Mouse (Mus musculus): Measurements from ENCODE around the gene Fam117b. TPM values are rescaled to one million over a fixed set of nuclear protein-coding genes. Genes with fewer than 3 reads are reported as not detected.

Gene Fam117b
- polyA plus RNA-seq, 1 experiment from 2014 or later, result 4.0 TPM

DNA sequence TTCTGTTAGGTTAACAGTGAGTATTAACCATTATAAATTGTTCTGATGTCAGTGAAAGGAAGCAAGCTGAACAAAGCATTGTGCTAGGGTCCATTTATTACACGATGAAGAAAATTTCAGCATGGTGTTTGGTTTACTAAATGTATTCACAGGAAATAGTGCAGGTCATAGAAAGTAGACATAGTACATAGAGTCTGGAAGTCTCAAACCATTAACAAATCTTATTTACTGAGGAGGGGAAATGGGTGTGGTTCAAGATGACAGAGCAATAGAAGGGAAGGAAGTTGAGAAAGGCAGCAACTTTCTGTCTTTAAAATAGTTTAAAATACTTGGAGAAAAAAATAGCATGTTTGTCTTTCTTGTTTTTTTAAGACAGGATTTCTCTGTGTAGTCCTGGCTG is 10.4 kb downstream of the Fam117b start:
- Histone ChIP-seq H3K27me3 (ENCODE audit: control insufficient read depth, insufficient read depth, low read length) (no peaks in the 10 kb centered on the region), H3K4me1 (ENCODE audit: control insufficient read depth, insufficient read depth, low read length) (no peaks in the 10 kb centered on the region), H3K36me3 (ENCODE audit: control insufficient read depth, insufficient read depth, low read length) (no peaks in the 10 kb centered on the region), H3K27ac (ENCODE audit: low read length) (0 out of 2 replicates have a peak overlapping the region, but pooled peaks have one; percentile 16), H3K4me2 (ENCODE audit: low read depth, low read length) (no peak overlapping the region), H3K9ac (ENCODE audit: low read length) (no peak overlapping the region), H3K4me3 (replicated peaks; ENCODE audit: low read length) (no peak overlapping the region), H3K9me3 (replicated peaks; ENCODE audit: control insufficient read depth, low read length) (0 out of 2 replicates have a peak, but pooled peaks cover 3% of the 10 kb centered on the region)
- ATAC-seq (ENCODE audit: insufficient read depth, low FRiP score), result no peak
- 47% methylated on average over 1 of the region's 1 CpGs for WGBS

DNA sequence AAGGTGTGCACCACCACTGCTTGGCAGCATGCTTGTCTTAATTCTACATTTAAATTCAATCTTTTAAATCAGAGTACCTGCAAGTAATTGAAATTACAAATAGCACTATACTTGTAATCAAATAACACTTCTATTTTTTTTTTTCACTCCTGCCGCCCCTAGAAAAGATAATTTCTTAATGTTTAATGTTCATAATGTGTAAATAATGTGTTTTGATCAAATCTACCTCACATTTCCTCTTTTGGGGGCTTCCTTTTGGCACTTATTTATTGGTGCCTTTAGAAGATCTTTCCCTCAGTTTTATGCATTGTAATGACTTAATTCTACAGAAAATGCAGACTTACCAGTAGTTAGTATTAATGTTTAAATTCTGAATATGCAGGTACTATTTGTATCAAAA is 10.9 kb downstream of the Fam117b start:
- 64% methylated on average over 1 of the region's 1 CpGs for WGBS
- Histone ChIP-seq H3K36me3 (ENCODE audit: control insufficient read depth, insufficient read depth, low read length) (no peaks in the 10 kb centered on the region), H3K9me3 (replicated peaks; ENCODE audit: control insufficient read depth, low read length) (0 out of 2 replicates have a peak, but pooled peaks cover 3% of the 10 kb centered on the region), H3K27ac (ENCODE audit: low read length) (no peak overlapping the region), H3K27me3 (ENCODE audit: control insufficient read depth, insufficient read depth, low read length) (no peaks in the 10 kb centered on the region), H3K9ac (ENCODE audit: low read length) (no peak overlapping the region), H3K4me2 (ENCODE audit: low read depth, low read length) (no peak overlapping the region), H3K4me3 (replicated peaks; ENCODE audit: low read length) (no peak overlapping the region), H3K4me1 (ENCODE audit: control insufficient read depth, insufficient read depth, low read length) (no peaks in the 10 kb centered on the region)
- no peak for ATAC-seq (ENCODE audit: insufficient read depth, low FRiP score)

DNA sequence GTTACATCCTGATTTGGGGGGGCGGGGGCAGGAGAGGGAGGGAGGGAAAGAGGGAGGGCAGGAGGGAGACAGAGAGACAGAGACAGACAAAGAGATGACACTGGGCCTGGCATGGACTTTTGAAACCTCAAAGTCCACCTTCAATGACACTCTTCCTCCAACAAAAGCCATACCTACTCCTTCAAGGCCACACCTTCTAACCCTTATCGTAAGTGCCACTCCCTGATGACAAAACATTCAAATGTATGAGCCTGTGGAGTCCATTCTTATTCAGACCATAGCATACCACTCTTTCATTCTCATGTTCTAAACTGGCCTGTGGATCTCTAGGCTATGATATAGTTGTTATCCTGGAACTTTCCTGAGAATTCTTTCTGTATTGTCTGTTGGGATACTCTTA is 11.6 kb downstream of the Fam117b start:
- H3K9me3 ChIP-seq (replicated peaks; ENCODE audit: control insufficient read depth, low read length), result 0 out of 2 replicates have a peak, but pooled peaks cover 3% of the 10 kb centered on the region
- H3K9ac ChIP-seq (ENCODE audit: low read length), result no peak overlapping the region
- H3K4me1 ChIP-seq (ENCODE audit: control insufficient read depth, insufficient read depth, low read length), result no peaks in the 10 kb centered on the region
- H3K36me3 ChIP-seq (ENCODE audit: control insufficient read depth, insufficient read depth, low read length), result no peaks in the 10 kb centered on the region
- no peak overlapping the region for H3K4me3 ChIP-seq (replicated peaks; ENCODE audit: low read length)
- no peaks in the 10 kb centered on the region for H3K27me3 ChIP-seq (ENCODE audit: control insufficient read depth, insufficient read depth, low read length)
- no peak overlapping the region for H3K27ac ChIP-seq (ENCODE audit: low read length)
- ATAC-seq (ENCODE audit: insufficient read depth, low FRiP score), result no peak
- WGBS, result 90% methylated on average over 2 of the region's 2 CpGs
- no peak overlapping the region for H3K4me2 ChIP-seq (ENCODE audit: low read depth, low read length)

DNA sequence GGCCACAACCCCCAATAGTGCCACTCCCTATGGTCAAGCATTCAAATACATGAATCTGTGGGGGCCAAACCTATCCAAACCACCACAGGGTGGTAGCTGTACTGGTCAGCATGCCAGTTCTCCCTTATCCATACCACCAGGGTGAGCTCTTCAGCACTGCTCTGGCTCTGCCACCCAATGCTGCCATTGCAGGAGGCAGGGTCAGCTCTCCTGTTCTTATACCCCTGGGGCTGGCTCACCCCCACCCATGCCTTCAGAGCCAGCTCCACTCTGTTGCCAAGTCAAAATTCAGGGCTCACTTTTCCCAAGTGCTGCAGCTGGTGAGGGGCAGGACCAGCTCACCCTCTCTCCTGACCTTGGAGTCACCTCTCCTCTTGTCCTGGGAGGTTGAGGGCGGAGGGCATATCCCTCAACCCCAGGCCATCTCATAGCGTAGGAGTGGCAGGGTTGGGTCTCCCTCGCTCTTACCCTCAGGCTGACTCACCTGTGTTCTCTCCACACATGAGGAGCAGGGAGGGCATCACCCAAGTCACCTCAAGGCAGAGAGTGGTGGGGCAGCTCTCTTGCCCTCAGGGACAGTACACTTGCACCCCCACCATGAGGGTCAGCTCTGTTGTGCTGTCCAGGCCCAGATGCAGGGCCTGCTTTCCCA is 13.3 kb downstream of the Fam117b start:
- Histone ChIP-seq H3K27ac (ENCODE audit: low read length) (no peak overlapping the region), H3K36me3 (ENCODE audit: control insufficient read depth, insufficient read depth, low read length) (no peaks in the 10 kb centered on the region), H3K9me3 (replicated peaks; ENCODE audit: control insufficient read depth, low read length) (0 out of 2 replicates have a peak, but pooled peaks cover 3% of the 10 kb centered on the region), H3K4me1 (ENCODE audit: control insufficient read depth, insufficient read depth, low read length) (no peaks in the 10 kb centered on the region), H3K4me2 (ENCODE audit: low read depth, low read length) (no peak overlapping the region), H3K27me3 (ENCODE audit: control insufficient read depth, insufficient read depth, low read length) (no peaks in the 10 kb centered on the region), H3K9ac (ENCODE audit: low read length) (no peak overlapping the region), H3K4me3 (replicated peaks; ENCODE audit: low read length) (no peak overlapping the region)
- 87% methylated on average over 3 of the region's 3 CpGs for WGBS
- no peak for ATAC-seq (ENCODE audit: insufficient read depth, low FRiP score)

DNA sequence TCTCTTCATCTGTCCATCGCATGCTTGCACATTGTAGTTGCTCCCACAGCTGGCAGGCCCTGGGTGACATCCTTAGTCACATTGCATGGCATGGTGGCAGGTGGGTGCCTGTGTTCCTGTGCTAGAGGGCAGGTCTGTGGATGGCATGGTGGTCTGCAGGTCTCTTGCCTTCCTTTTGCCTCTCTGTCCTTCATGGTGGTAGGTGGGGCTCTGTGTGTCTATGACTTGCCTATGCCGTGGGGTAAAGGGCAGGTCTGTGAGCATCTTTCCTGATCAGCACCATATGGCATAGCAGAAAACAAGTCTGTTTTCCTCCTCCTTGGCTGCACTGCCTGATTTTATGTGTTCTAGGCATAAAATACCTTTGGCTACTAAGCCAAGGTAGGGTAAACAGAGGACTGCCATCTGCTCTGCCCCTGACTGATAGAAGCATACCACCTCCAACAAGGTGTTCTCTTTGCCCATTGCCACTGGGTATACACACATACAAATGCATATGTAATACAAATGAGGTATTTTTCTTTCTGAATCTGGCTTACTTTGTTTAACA is 14.4 kb downstream of the Fam117b start:
- no peaks in the 10 kb centered on the region for H3K4me1 ChIP-seq (ENCODE audit: control insufficient read depth, insufficient read depth, low read length)
- H3K27me3 ChIP-seq (ENCODE audit: control insufficient read depth, insufficient read depth, low read length), result no peaks in the 10 kb centered on the region
- no peaks in the 10 kb centered on the region for H3K36me3 ChIP-seq (ENCODE audit: control insufficient read depth, insufficient read depth, low read length)
- H3K4me3 ChIP-seq (replicated peaks; ENCODE audit: low read length), result no peak overlapping the region
- no peak overlapping the region for H3K9ac ChIP-seq (ENCODE audit: low read length)
- H3K9me3 ChIP-seq (replicated peaks; ENCODE audit: control insufficient read depth, low read length), result 0 out of 2 replicates have a peak, but pooled peaks cover 3% of the 10 kb centered on the region
- whole genome bisulfite sequencing, result 79% methylated on average over 2 of the region's 2 CpGs
- H3K27ac ChIP-seq (ENCODE audit: low read length), result no peak overlapping the region
- ATAC-seq (ENCODE audit: insufficient read depth, low FRiP score), result no peak
- no peak overlapping the region for H3K4me2 ChIP-seq (ENCODE audit: low read depth, low read length)

DNA sequence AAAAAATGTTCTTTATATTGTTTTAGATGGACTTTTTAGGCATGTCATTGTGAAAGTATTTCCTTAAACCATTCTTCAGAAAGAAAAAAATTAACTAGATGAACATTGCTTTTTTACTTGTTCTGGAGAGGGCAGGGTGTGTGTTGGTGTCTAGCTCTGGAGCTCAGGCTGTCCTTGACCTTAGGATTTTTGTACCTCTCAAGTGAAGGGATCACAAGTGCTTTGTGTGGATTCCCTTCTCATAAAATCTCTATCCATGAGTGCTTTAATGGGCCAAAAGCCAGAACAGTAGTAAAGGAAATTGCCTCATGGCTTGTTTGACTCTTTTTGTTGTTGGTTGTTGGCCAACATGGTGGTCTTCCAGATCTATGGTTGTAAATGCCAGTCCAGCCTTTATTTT is 18.1 kb downstream of the Fam117b start:
- Histone ChIP-seq H3K9ac (ENCODE audit: low read length) (no peak overlapping the region), H3K4me2 (ENCODE audit: low read depth, low read length) (no peak overlapping the region), H3K27ac (ENCODE audit: low read length) (no peak overlapping the region), H3K4me3 (replicated peaks; ENCODE audit: low read length) (no peak overlapping the region), H3K9me3 (replicated peaks; ENCODE audit: control insufficient read depth, low read length) (no peaks in the 10 kb centered on the region), H3K27me3 (ENCODE audit: control insufficient read depth, insufficient read depth, low read length) (no peaks in the 10 kb centered on the region), H3K4me1 (ENCODE audit: control insufficient read depth, insufficient read depth, low read length) (no peaks in the 10 kb centered on the region), H3K36me3 (ENCODE audit: control insufficient read depth, insufficient read depth, low read length) (no peaks in the 10 kb centered on the region)
- no peak for ATAC-seq (ENCODE audit: insufficient read depth, low FRiP score)

DNA sequence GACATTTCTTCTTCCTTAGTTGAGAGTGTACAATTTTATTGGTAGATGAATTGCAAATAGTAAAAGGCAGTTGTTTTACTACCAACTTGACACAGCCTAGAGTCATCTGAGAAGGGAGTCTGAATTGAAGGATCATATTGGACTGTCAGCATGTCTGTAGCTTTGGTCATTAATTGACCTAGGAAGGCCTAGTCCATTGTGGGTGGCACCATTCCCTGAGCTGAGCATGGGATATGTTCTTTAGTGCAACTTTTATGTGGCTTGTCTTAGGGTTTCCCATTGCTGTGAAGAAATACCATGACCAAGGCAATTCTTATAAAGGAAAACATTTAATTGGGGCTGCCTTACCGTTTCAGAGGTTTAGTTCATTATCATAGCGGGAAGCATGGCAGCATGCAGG is 20.2 kb downstream of the Fam117b start:
- Histone ChIP-seq H3K36me3 (ENCODE audit: control insufficient read depth, insufficient read depth, low read length) (no peaks in the 10 kb centered on the region), H3K4me1 (ENCODE audit: control insufficient read depth, insufficient read depth, low read length) (no peaks in the 10 kb centered on the region), H3K27ac (ENCODE audit: low read length) (no peak overlapping the region), H3K27me3 (ENCODE audit: control insufficient read depth, insufficient read depth, low read length) (no peaks in the 10 kb centered on the region), H3K4me2 (ENCODE audit: low read depth, low read length) (no peak overlapping the region), H3K9ac (ENCODE audit: low read length) (no peak overlapping the region), H3K9me3 (replicated peaks; ENCODE audit: control insufficient read depth, low read length) (no peaks in the 10 kb centered on the region), H3K4me3 (replicated peaks; ENCODE audit: low read length) (no peak overlapping the region)
- 94% methylated on average over 2 of the region's 2 CpGs for WGBS
- ATAC-seq (ENCODE audit: insufficient read depth, low FRiP score), result no peak

DNA sequence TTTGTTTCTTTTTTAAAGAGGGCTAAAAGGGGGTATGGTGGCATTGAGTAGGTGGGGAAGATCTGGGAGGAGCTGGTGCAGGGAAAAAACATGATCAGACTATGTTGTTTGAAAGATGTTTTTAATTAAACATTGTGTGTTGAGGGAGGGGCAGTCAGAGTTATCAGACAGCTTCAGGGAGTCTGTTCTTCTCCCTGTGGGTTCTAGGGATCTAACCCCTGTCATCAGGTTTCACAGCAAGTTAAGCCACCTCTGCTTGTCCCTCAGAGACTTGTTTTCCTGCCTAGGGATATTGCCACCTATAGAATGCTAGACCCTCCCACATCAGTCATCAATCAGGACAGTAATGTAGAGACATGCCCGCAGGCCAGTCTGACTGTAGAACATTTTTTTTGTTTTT is 28.3 kb downstream of the Fam117b start:
- WGBS, result 90% methylated on average over 1 of the region's 1 CpGs
- Histone ChIP-seq H3K9me3 (replicated peaks; ENCODE audit: control insufficient read depth, low read length) (no peaks in the 10 kb centered on the region), H3K27ac (ENCODE audit: low read length) (no peak overlapping the region), H3K9ac (ENCODE audit: low read length) (no peak overlapping the region), H3K36me3 (ENCODE audit: control insufficient read depth, insufficient read depth, low read length) (no peaks in the 10 kb centered on the region), H3K27me3 (ENCODE audit: control insufficient read depth, insufficient read depth, low read length) (no peaks in the 10 kb centered on the region), H3K4me2 (ENCODE audit: low read depth, low read length) (no peak overlapping the region), H3K4me1 (ENCODE audit: control insufficient read depth, insufficient read depth, low read length) (peaks cover 11% of the 10 kb centered on the region), H3K4me3 (replicated peaks; ENCODE audit: low read length) (no peak overlapping the region)
- no peak for ATAC-seq (ENCODE audit: insufficient read depth, low FRiP score)

DNA sequence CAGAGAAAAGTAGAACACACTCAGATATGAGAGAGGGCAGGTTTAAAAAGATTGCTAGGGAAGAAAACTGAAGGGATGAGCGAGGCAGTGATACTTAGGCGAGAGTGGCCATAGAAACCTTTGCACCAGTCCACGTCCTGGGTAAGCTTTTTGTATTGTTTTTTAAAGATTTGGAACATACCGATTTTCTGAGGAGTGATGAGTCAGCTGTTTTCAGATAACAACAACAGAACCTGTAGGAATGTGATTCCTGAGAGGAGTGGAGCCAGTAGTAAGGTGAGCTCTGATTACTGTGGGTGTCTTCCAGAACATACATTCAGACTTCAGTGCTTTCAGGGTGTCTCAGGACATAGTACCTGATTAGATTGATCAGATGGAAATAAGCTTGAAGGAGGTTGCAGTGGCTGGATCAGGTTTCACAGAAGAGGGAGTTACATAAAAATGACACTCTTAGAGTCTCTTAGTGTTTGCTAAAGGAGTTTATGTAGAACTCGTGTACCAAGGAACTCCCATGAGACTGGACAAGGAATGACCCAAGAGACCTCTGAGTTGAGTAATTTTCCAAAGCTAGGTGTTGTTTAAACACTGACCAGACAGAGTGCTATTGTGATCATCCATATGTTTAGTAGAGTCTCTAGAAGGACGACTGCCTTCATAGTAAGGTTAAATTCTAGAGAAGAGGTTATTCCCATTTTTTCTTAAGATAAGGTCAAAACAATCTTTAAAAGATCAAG is 29.4 kb downstream of the Fam117b start:
- Histone ChIP-seq H3K4me1 (ENCODE audit: control insufficient read depth, insufficient read depth, low read length) (peaks cover 11% of the 10 kb centered on the region), H3K9me3 (replicated peaks; ENCODE audit: control insufficient read depth, low read length) (no peaks in the 10 kb centered on the region)
- WGBS, result 63% methylated on average over 6 of the region's 6 CpGs

More for the DNA sequence above, 29.4 kb downstream of the Fam117b start:
- no peak overlapping the region for H3K27ac ChIP-seq (ENCODE audit: low read length)
- H3K27me3 ChIP-seq (ENCODE audit: control insufficient read depth, insufficient read depth, low read length), result no peaks in the 10 kb centered on the region
- H3K9ac ChIP-seq (ENCODE audit: low read length), result no peak overlapping the region
- H3K36me3 ChIP-seq (ENCODE audit: control insufficient read depth, insufficient read depth, low read length), result no peaks in the 10 kb centered on the region
- H3K4me2 ChIP-seq (ENCODE audit: low read depth, low read length), result no peak overlapping the region
- H3K4me3 ChIP-seq (replicated peaks; ENCODE audit: low read length), result no peak overlapping the region
- ATAC-seq (ENCODE audit: insufficient read depth, low FRiP score), result no peak

Measured in stomach, embryonic 16.5 days (tissue).